Mouse (Mus musculus) R1 (cell line): ENCODE measurements around the gene Dusp22.

ENCODE experiments used
- DNase-seq: peaks from one replicate; pipeline ENCODE4 v3.0.0-alpha.2; 2018; ENCODE audit warnings: low read depth, low spot score

Dusp22 gene

DNA sequence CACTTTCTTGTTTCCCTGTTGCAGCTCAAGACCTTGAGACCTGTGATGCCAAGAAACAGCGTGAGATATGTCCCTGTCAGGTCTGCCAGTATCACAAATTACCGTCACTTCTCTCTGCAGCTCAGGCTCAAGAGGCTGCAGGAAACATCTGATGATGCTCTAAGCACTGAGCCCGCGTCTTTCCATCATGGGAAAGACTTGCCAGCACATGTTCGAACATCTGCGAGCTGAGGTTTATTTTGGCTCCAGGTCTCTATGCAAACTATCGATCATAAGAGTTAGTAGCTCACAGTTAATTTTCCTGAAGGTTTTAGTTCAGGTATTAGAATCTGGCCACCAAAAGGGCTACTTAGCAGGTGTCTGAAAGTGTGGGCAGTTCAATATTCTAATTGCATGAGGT, 55.3 kb downstream of the Dusp22 start:
- DNase-seq: no peak

DNA sequence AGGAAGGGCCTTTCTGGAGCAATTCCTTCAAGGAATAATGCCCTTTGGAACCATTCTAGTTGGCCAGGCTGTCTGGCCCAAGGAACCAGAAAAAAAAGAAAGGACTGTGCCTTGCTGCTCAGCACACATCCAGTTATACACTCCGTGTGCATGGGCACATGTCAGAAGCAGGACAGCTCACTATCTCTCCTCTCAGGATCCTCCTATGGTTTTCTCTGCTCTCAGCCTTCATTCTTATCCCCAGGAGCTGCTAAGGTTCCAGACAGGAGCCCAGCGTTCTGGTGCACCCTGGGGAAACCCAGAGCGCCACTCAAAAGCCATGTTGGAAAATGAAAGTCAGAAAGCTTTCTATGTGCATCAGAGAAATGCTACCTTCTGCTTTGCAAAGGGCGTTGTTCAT, 55.8 kb downstream of the Dusp22 start:
- no peak for DNase-seq

- no peak for DNase-seq
Measured at GRCm38 (mm10) chr13:30716611-30717010, 56.8 kb downstream of the Dusp22 start.

- DNase-seq: no peak
Measured at GRCm38 (mm10) chr13:30722601-30723000, 62.8 kb downstream of the Dusp22 start.

DNA sequence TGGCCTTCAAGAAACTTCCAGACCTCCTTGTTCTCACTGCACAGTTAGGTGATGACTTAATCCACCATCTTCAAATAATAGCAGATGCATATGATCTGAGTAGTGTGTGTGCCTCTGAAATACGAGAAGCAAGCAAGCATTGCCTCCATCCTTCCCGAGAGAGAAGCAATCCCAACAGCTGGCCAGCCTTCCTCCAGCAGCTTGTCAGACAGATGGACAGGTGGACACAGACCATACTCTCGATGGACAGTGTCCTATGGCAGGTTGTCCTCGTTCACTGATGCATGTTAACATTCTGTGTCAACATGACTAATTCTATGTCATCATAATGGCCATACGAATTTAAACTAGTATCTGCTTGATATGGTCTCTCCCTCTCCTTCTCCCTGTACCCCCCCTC, 63.5 kb downstream of the Dusp22 start:
- no peak for DNase-seq

- DNase-seq: no peak
Measured at GRCm38 (mm10) chr13:30723858-30724257, 64.1 kb downstream of the Dusp22 start.

DNA sequence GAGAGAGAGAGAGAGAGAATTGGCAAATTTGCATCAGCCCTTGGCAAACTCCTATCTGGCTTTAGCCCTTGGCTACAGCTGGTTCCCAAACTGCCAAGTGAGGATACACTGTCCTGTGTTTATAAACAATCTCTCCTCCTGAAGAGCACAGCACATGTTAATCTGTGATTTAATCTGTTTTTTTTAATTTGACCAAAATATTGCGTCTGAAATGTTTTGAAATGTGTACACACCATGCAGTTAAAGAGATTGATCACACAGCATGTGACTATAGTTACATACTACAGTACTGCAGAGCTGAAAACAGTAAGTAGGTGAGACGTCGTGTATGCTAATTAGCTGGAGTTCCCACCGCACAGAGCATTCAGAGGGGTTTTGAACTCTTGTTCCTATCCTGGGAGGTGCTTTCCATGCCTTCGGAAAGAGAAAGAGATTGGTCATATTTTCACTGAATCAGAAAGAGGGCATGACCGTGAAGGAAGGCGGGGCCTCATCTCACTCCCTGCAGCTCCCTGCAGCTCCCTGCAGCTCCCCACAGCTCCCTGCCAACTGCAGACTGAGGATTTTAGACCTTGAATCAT, 65.0 kb downstream of the Dusp22 start:
- no peak for DNase-seq

DNA sequence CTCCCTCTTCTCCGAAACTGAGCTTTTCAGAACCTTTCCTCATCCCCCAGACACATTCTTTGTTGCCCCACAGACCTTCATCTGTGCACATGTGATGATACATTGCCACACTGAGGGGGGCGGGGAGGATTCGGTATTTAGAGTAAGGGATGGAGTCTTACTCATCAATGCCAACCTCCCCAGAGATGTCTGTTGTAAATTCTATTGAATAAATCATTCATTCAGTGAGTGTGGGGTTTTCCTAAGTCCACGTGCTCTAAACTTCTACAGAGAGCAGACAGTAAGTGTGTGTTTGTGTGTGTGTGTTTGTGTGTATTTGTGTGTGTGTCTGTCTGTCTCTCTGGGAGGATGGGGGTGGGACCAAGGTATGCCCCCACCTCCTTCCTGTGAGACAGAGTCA, 67.1 kb downstream of the Dusp22 start:
- no peak for DNase-seq

GRCm38 (mm10) chr13:30728155-30728554, 68.4 kb downstream of the Dusp22 start:
- DNase-seq: no peak

DNA sequence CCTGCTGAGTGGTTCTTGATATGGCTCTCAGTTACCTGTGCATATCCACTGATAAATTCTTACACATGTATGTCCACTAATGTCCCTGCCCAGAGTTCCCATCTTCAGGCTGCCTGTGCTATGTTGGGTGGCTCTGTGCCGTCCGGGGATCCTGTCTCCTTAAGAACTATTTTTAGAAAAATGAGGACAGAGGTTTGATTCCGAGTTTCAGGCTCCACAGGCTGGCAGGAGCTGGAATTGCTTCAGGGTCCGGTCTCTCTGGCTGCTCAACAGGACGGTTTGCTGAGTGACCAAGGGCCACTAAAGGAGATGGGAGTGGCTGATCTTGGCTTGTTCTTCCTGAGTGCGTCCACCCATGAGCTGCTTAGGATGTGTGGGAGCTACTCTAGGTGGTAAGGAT, 69.4 kb downstream of the Dusp22 start:
- no peak for DNase-seq

GRCm38 (mm10) chr13:30730104-30730793, 70.5 kb downstream of the Dusp22 start:
- no peak for DNase-seq

- DNase-seq: no peak
Measured at GRCm38 (mm10) chr13:30732709-30733445, 73.1 kb downstream of the Dusp22 start.

DNA sequence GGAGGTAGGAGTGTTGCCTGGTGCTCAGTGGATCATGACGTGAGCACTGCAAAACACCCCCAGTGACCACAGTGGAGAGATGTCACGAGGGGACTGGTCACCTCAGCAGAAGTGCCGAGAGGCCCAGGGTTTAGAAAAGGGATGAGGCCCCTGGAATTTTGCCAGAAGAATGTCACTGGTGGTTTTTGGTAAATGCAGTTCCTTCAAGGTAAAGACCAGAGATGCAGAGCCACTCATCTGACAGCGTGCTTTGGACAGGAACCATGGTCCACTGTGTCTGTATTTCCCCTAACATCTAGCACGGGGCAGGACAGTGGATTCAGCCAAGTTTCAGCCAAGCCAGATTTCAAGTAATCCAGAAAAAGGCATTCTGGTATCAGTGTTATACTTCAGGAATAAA, 76.9 kb downstream of the Dusp22 start:
- no peak for DNase-seq

DNA sequence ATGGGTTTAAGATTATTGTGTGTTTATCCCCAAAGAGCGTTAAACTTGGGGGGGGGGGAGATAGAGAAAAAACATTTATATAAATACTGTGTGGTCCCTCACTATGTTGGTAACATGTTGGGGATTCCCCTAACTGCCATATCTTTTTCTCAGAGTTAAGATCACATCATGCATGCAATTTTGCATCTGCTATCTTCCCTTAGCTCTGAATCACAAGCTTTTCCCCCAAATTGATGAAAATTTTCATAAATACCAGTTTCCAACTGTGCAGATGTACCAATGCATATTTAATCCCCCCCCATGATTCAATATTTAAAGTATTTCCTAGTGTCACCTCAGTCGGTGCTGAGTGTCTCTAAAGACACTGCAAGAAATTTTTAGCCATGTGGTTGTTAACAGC, 77.5 kb downstream of the Dusp22 start:
- DNase-seq: no peak

GRCm38 (mm10) chr13:30738310-30738840, 78.6 kb downstream of the Dusp22 start:
- DNase-seq: no peak

GRCm38 (mm10) chr13:30741172-30741571, 81.4 kb downstream of the Dusp22 start:
- DNase-seq: no peak

GRCm38 (mm10) chr13:30742411-30742970, 82.7 kb downstream of the Dusp22 start:
- no peak for DNase-seq

GRCm38 (mm10) chr13:30745121-30745520, 85.3 kb downstream of the Dusp22 start:
- DNase-seq: no peak

GRCm38 (mm10) chr13:30747068-30747467, 87.3 kb downstream of the Dusp22 start:
- no peak for DNase-seq

- no peak for DNase-seq
Measured at GRCm38 (mm10) chr13:30747504-30747903, 87.7 kb downstream of the Dusp22 start.

GRCm38 (mm10) chr13:30748321-30748720, 88.5 kb downstream of the Dusp22 start:
- no peak for DNase-seq

- DNase-seq: peak; percentile 57
Measured at GRCm38 (mm10) chr13:30749021-30749556, 89.3 kb downstream of the Dusp22 start, which contains the start of gene Irf4. Irf4 (plus strand) TSS chr13:30749226.
